Mouse (Mus musculus) right cerebral cortex, postnatal 14 days (tissue): ENCODE data around the gene Vhl.
A peak's percentile ranks its signal among the peaks of the same experiment; 100 is the strongest.

ENCODE experiments used
- DNase-seq: peaks from one replicate; pipeline ENCODE4 v3.0.0; 2022

Vhl gene

DNA sequence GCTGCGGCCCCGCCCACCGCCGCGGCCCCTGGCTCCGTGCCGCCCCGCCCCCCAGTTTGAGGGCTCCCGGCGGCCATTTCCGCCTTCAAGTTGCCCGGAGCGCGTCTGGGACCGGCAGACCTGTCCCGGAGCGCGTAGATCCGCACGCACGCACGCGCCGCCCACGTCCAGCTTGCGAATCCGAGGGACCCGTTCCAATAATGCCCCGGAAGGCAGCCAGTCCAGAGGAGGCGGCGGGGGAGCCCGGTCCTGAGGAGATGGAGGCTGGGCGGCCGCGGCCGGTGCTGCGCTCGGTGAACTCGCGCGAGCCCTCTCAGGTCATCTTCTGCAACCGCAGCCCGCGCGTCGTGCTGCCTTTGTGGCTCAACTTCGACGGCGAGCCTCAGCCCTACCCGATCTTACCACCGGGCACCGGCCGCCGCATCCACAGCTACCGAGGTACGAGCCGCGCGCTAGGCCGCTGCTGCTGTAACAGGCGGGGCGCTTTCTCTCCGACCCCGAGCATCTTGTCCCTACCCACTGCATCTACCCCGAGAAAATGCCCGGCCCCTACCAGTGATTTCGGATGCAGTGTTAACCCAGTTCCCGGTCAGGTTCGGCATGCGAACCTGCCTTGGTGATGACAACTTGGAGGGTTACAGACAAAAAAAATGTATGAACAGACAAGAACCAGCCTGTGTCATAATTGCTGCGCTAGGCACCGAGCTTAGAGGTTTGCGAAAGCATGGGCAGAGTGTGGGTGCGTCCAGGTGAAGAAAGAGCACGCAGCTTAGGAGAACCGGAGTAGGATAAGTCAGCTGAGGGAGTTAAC is at the start of gene Vhl:
Vhl (plus strand) TSS at position 19 of the 811 bp plus-strand sequence.
- DNase-seq: peak; percentile 86

DNA sequence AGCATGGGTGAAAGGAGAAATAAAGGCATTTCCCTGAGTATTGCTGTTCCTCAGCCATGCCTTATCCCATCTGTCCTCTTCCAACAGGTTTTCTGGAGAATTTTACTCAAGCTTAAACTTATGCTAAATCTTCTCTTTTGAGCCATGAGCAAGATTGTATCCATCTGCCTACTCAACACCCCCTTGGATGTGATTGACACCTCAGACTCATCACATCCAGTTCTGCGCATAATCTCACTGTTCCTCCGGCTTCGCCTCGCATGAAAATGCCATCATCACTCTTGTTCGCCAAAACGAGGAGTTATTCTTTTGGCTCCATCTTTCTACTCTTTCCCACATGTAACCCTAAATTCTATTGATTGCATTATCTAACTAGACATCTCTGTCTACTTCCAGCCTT is 47.7 kb upstream of the Vhl start:
- DNase-seq: no peak

DNA sequence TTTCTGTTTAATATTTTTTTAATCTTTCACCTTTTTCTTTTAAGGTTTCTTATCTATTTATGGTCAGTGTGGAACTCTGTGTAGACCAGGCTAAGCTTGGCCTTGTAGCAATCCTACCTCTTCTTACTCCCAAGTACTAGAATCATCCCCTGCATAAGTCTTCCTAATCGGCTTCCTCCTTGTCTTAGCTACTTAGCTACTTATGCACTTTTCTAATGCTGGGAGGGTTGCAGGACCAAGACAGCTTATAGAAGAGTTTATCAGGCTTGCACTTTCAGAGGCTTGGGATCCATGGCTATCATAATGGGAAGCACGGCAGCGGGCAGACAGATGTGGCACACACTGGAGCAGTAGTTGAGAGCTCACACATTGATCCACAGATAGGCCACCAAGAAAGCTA is 44.5 kb upstream of the Vhl start:
- no peak for DNase-seq

DNA sequence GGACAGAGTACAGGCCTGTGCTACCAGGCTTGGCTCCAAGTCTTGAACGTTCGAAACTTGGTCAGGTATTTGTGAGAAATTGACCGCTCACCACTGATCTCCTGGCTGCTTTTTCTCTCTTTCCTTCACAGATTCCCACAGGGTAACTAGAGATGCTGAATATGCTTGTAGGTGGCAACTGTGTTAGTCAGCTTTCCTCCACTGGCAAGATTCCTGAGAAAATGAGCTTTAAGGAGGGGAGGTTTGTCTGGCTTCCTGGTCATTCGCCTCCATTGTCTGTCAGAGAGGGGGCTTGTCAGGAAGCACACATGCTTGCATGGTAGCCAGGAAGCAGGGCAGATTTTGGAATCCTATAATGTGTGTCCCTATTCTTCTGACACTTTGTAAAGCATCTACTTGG is 40.7 kb upstream of the Vhl start:
- DNase-seq: no peak

DNA sequence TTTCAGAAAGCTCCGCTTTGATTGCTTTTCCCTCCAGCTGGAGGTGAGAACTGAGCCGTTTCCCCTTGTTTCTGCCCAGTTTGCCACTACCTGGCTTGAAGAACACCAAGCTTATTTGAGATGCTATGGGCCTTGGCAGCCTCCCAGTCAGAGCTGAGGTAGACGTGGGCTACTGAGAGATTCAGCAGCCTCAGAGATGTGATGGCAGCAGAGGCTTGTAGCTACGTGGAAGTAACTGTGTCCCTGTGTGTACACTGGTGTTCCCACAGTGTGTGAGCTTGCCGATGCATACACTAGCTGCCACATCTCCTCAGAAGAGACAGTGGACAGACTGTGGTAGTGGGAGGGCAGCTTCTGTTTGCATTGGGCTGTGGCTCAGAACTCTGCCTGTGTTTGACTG is 38.7 kb upstream of the Vhl start:
- no peak for DNase-seq

DNA sequence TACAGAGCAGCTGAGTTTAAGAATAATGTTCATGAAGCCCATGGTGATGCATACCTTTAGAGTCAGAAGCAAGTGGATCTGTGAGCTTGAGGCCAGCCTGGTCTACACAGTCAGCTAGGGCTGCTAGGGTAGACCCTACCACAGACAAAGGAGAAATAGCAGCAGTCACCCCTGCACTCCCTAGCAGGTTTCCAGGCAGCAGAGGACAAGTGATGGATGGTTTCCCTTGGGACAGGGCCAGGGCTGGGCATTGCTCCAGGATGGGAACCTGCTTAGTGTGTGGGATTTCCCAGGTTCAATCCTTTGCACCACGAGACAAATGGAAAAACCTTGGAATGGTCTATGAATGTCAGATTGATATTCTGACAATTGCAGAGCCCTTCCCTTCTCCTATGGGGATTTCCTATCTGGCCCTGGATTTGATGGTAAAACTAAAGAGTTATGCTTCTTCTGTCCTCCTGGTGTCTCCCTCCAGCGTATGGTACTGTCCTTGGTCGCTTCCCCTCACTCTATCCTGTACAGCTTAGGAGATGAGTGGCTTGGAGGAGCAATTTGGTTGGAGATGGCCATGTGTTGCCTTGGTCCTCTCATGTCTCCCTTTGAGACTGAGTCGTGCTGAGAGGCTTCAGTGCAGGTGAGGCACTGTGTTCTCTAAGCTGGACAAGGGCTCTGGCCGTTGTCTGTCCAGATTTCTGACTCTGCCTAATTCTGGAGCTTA is 37.1 kb upstream of the Vhl start:
- no peak for DNase-seq

DNA sequence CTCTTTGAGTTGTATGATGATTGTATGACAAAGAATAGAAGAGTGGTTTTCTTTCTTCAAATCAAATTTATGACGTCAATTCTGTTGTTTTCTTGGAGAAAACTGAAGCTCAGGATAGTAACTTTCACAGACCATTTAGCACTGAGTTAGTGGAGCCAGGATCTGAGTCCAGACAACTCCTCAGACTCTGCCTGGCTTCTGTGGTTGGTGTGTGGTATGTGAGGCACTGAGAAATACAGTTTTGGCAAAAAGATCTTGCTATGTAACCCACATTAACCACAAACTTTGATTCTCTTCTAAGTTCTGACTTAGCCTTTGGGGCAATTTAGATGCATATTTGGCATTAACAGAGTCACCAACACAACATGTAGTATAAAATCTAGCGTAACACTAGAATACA is 31.1 kb upstream of the Vhl start:
- DNase-seq: no peak

DNA sequence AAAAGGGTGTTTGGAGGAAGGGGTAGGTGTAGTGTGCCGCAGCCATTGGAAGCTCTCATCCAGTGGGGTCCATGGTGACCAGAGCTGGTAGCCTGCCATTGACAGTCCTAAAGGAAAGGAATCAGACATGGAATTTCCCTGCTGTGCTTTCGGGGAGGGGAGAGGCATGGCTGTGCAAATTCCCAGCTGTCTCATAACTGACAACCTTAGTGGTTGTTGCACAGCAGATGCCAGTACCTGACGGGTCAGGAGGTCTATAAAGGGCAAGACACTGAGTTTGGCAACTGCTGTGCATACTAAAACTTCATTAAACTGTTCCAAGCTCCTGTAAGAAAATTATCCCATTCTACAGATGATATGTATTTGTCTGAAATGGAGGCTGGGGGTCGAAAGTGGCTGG is 25.8 kb upstream of the Vhl start:
- no peak for DNase-seq

DNA sequence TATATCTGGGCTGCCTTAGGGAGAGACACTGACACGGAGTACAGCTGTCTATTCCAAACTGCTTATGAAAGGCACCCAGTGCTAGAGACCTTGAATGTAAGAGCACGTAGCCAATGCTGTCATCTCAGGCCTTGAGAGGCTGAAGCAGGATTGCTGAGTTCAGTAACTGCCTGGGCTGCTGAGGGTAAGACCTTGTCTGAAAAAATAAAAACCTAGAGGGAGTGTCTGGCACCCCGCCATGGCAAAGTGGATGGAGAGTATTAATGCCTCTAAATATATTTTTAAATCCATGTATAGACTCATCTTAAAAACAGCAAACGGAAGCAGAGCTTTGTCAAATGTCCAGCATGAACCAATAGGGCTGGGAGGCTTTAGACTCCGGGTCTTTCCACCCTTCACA is 23.9 kb upstream of the Vhl start:
- DNase-seq: no peak

DNA sequence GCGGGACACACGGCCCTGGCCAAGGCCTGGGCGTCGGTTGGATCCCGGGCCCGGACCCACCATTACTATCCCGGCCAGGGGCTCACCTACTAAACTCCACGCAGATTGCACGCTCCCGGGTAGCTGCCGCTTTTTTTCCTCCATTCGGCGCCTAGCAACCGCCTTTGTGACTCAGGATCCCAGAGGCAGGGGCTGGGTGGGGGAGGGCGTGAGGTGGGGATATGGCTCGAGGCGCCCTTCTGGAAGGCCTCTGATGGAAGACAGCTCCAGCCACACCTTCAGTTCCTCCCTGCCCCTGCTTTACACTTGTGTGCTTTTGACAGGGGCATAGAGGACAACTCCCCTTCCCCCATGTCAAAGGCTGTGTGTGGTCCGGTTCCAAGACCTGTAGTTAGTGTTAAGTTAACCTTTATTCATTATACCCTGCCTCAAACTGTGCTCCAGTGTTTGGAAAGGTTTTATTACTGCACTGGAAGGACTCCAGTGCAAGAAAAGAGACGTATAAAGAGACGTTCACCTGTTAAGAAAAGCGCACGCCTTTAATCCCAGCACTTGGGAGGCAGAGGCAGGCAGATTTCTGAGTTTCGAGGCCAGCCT is 23.1 kb upstream of the Vhl start, which contains the start of gene Fancd2os:
Fancd2os (minus strand) TSS at position 173 of the 597 bp plus-strand sequence.
- no peak for DNase-seq

DNA sequence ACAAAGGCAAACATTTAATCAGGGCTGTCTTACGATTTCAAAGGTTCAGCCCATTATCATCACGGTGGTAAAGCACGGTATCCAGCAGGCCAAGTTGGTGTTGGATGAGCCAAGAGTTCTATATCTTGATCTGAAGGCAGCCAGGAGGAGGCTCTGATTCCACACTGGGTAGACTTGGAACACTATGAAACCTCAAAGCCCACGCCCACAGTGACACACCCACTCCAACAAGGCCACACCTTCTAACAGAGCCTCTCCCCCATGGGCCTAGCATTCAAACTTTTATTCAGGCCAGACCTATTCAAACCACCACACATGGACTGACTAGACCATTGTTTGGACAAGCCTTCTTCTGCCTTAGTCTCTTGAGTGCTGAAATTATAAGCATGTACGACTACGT is 20.9 kb upstream of the Vhl start:
- no peak for DNase-seq

DNA sequence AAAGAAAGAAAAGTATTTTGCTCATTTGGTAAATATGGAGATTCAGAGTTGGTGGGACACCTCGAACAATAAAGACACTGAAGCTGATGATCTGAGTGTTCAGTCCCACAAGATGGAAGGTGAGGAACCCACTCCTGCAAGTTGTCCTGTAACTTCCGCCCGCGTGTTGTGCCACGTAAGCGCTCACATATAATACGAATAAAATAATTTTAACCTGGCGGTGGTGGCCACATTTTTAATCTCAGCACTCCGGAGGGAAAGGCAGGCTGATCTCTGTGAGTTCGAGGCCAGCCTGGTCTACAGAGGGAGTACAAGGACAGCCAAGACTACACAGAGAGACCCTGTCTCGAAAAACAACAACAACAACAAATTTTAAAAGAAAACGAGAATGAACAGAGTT is 19.8 kb upstream of the Vhl start:
- no peak for DNase-seq

DNA sequence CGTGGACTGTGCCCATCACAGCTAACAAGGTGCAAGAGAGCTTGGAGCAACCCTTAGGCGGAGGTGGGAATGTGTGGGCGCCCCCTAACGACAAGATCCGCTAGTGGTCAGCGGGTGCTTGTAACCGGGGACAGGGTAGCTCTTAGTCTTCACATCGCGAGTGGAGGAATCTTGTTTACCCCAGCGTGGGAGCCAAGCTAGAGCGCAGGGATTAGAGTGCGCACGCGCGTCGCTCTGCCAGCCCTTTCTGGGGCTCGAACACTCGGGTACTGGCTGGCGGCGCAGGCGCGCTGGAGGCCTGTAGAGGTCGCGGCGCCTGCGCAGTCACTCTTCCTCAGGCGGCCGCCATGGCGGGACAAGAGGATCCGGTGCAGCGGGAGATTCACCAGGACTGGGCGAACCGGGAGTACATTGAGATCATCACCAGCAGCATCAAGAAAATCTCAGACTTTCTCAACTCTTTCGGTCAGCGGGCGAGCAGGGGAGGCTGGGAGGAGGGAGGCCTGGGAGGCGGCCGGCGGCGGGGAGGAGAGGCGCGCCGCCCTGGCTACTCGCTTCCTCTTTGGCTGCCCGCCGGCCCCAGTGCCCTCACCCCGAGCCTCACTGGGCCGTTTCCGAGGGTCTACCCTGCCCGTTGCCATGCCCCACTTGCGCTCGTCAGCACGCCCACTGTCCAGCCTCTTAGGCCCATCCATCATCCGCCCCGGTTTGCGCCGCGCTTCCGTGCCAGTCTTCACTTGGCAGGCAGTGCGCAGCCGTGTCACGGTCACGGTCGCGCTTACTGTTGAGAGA is 19.1 kb upstream of the Vhl start, which contains the start of gene Brk1:
Brk1 (plus strand) TSS at position 341 of the 792 bp plus-strand sequence.
- DNase-seq: peak; percentile 93

DNA sequence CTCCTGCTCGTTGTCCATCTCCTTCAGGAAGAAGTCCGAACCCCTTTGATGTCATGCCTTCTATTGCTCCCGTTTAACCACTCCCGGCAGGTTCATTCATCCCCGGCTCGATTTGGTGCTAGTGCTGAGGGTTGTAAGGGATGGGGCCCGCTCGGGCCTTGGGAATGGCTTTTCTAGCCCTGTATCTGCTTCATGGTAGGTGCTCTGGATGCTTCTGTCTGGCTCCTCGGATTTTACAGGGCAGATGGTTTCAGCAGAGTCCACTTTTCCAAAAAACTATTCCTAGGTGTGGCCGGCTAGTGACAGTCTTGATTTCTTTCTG is 18.6 kb upstream of the Vhl start:
- no peak for DNase-seq

DNA sequence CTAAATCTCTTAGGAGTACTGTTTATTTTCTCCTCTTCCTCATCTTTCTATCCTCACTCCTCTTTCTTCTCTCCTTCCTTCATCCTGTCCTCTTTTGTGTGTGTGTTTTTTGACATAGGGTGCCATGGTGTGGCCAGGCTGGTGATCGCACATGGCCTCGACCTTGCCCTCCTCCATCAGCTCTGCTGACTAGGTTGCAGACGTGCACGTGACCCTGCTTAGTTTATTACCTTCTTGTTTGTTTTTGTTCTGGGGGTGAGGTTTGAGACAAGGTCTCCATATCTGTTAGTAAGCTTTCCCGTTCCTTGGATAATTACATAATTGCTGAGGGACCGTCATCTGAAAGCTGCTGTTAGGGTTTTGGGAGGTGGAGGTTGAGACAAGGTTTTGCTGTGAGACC is 14.9 kb upstream of the Vhl start:
- no peak for DNase-seq

DNA sequence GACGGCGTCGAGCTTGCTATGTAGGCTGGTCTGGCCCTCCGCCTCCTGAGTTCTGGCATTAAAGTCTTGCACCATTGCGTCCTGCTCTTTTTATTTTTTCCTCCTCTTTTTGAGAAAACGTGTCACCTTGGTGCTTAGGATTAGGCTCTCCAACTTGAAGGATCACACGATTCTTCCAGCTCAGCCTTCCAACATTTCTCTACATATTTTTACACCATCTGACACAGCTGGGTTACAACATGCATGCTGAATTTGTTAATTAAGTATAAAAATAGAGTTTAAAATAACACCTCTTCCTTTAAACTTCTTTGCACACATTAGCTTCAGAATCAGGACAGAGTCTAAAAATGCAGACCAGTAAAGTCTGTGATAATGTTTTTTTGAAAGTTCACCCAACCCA is 14.5 kb upstream of the Vhl start:
- no peak for DNase-seq

DNA sequence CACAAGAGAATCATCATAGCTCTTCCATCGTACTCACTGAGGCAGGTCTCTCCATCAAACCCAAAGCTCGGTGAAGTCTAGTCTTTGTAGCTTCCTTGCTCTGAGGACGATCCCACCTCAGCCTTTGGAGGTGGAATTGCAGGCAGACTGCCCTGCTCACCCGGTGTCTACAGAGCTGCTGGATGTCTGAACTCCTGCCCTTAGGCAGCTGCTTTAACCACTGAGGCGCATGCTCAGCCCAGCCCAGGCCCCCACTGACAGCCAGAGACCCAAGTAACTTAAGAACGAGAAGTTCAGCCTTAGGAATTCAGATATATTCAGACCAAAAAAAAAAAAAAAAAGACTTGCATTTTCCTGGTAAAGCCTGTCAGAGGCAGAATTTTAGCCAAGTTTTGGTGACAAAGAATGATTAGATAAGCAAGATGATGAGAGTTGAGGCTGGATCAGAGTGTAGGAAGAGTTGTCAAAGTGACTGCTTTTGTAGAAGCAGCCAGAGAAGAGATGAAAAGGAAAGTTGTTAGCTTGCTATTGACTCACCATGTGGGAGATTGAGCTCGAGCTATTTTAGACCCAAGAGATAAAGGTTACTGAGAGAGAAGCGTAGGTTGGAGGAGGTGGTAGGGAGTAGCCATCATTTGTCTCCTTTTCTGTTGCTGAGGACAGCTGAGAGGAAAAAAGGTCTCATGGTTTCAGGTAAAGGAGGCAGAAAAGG is 11.3 kb upstream of the Vhl start:
- DNase-seq: no peak

DNA sequence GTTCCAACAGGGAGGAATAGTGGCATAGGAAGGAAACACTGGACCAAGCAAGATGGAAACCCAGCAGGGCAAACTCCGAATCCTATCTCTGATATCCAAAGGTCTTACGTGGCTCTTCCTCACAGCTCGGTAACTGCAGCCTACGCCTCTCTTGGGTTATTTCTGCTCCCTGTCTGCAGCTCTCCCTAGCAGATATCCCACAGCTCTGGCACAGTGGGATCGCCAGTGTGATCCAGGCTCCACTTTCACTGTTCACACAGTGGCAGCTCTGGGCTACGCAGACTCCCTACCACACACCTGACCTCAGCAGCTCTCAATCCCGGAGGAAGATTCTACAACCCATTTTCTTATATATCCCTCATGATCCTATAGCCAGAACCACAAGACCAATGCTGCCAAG is 9.6 kb upstream of the Vhl start:
- DNase-seq: no peak

DNA sequence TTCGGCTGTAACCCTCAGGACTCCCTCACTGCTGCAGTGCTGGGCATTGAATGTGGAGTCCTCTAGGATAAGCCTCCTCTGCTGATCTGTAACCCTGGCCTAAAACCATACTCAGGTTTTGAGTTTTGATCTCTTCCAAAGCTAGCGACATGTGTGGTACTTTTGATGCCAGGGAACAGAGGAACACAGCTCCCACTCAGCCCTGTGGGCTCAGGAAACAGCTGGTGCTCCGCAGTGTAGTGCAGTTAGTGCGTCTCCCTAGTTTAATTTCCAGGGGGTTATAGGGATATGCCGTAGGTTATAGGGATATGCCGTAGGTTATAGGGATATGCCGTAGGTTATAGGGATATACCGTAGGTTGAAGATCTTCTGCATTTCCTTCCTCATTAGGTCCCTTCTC is 8.8 kb upstream of the Vhl start:
- DNase-seq: no peak

DNA sequence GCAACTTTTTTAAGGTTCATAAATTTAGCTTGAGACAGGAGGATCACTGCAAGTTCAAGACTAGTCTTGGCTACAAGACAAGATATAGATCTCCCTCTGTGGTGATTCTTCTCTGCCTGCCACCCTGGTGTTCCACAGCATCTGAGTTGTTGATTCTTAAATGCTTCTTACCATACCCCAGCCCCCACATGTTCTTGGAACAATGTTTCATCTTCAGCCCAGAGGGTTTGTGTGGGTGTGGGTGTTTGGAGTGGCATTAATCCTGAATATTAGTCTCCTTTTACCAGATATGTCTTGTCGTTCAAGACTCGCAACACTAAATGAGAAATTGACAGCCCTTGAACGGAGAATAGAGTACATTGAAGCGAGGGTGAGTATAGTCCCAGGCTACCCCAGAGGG is 8.3 kb upstream of the Vhl start:
- DNase-seq: no peak

DNA sequence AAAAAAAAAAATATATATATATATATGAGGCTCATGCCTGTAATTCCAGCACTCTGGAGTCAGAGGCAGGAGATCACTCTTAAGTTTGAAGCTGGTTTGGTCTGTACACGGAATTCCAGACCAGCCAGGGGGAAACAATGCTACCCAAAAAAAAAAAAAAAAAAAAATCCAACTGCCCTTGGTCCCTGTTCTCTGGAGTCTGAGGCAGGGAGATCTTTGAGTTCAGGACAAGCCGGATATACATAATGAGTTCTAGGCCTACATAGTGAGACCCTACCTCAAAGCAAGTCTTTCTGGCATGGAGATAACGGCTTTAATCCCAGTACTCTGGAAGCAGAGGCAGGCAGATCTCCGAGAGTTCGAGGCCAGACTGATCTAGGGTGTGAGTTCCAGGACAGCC is 373 bp upstream of the Vhl start:
- no peak for DNase-seq

DNA sequence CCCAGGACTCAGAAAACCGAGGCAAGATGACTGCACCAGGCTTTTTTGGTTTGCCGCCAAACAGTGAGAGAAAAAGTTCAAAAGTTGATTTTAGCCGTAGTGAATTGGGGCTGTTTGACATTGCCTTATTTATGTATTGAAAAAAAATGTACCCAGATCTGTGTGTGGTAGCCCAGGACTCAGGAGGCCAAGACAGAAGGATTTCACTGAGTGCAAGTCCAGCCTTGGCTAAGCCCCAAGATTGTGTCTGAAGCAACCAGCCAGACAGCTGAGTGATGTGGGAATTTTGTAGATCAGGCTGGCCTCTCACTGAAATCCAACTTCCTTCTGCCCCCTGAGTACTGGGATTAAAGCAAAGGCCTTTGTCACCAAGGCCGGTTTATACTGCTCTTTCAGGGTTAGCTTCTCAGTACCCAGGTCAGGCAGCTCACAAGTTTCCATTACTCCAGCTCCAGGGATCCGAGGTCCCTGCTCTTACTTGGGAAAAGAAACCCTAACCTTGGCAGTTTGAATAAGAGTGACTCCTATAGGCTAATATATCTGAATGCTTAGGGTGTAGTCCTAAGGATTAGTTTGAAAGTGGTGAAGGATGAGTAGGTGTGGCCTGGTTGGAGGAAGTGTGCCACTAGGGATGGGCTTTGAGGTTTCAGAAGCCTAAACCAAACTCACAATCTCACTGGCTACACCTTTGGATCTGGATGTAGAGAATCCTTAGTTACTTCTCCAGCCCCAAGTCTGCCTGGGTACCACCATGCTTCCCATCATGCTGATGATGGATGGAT is 1.4 kb downstream of the Vhl start:
- no peak for DNase-seq
